Comparison of ENCODE assay signal across 9 mouse cellular contexts in genomic region chr19:57123503-57124137, GRCm38 (mm10).
DNase-seq lines count a peak whose midpoint lies in the region; ATAC-seq lines count a peak whose summit lies in the region.
"Had no signal": no experiment of that assay in that cellular context is flagged by ENCODE, and none has a peak within 500 bp of the region (broad histone marks: within the 10 kb centered on the region; RNA-seq: fewer than 3 reads in every experiment).

No protein-coding gene starts in this region.

- DNase-seq in retina, postnatal 1 day, result peak; percentile 30
- no peak for DNase-seq in retina, embryonic 14.5 days (ENCODE audit: low spot score)
- no peak for DNase-seq in urinary bladder, adult 2 months (ENCODE audit: low spot score)
- DNase-seq in right cerebral cortex, postnatal 36 days (ENCODE audit: low spot score in 2 of 2), result no peak

- H3K4me3 ChIP-seq in forebrain, embryonic 13.5 days, result no peak overlapping the region
- H3K4me3 ChIP-seq in hindbrain, embryonic 13.5 days, result no peak overlapping the region
- no peak overlapping the region for H3K4me3 ChIP-seq in limb, embryonic 15.5 days
- no peak overlapping the region for H3K4me3 ChIP-seq in neural tube, embryonic 14.5 days (ENCODE audit: low read depth, low read length)
- H3K4me3 ChIP-seq: midbrain, embryonic 12.5 days had no signal

- no peaks in the 10 kb centered on the region for H3K27me3 ChIP-seq in forebrain, embryonic 13.5 days
- no peaks in the 10 kb centered on the region for H3K27me3 ChIP-seq in hindbrain, embryonic 13.5 days
- no peaks in the 10 kb centered on the region for H3K27me3 ChIP-seq in limb, embryonic 15.5 days
- no peaks in the 10 kb centered on the region for H3K27me3 ChIP-seq in neural tube, embryonic 14.5 days (ENCODE audit: control insufficient read depth, insufficient read depth, low read length)
- H3K27me3 ChIP-seq: midbrain, embryonic 12.5 days had no signal

- peak; percentile 52; the same call in 1 of the 2 replicates for ATAC-seq in forebrain, embryonic 13.5 days
- ATAC-seq in hindbrain, embryonic 13.5 days (ENCODE audit: low FRiP score), result no peak
- no peak for ATAC-seq in limb, embryonic 15.5 days (ENCODE audit: insufficient number of reproducible peaks, low FRiP score, low TSS enrichment, low read depth)
- peak; percentile 57; the same call in 1 of the 2 replicates for ATAC-seq in neural tube, embryonic 14.5 days (ENCODE audit: low read depth)

- peak overlapping the region; percentile 35; the same call in 1 of the 2 replicates for H3K27ac ChIP-seq in forebrain, embryonic 13.5 days
- peak overlapping the region; percentile 55 for H3K27ac ChIP-seq in hindbrain, embryonic 13.5 days
- peak overlapping the region; percentile 67; the same call in 1 of the 2 replicates for H3K27ac ChIP-seq in limb, embryonic 15.5 days
- H3K27ac ChIP-seq in neural tube, embryonic 14.5 days (ENCODE audit: low read depth, low read length), result peak overlapping the region; percentile 24
- H3K27ac ChIP-seq: midbrain, embryonic 12.5 days had no signal

- H3K4me1 ChIP-seq in forebrain, embryonic 13.5 days, result peaks cover 19% of the 10 kb centered on the region
- H3K4me1 ChIP-seq in hindbrain, embryonic 13.5 days (replicated peaks), result peaks cover 21% of the 10 kb centered on the region
- peaks cover 36% of the 10 kb centered on the region for H3K4me1 ChIP-seq in limb, embryonic 15.5 days
- peaks cover 7% of the 10 kb centered on the region for H3K4me1 ChIP-seq in neural tube, embryonic 14.5 days (ENCODE audit: control insufficient read depth, insufficient read depth, low read length)

- H3K4me2 ChIP-seq in forebrain, embryonic 13.5 days, result no peak overlapping the region
- no peak overlapping the region for H3K4me2 ChIP-seq in hindbrain, embryonic 13.5 days
- H3K4me2 ChIP-seq in limb, embryonic 15.5 days, result no peak overlapping the region
- H3K4me2 ChIP-seq in neural tube, embryonic 14.5 days (ENCODE audit: low read depth, low read length), result no peak overlapping the region
- H3K4me2 ChIP-seq: midbrain, embryonic 12.5 days had no signal

- no peaks in the 10 kb centered on the region for H3K9me3 ChIP-seq in forebrain, embryonic 13.5 days (replicated peaks)
- H3K9me3 ChIP-seq in hindbrain, embryonic 13.5 days, result 0 out of 2 replicates have a peak, but pooled peaks cover 3% of the 10 kb centered on the region
- no peaks in the 10 kb centered on the region for H3K9me3 ChIP-seq in limb, embryonic 15.5 days
- no peaks in the 10 kb centered on the region for H3K9me3 ChIP-seq in neural tube, embryonic 14.5 days (ENCODE audit: control insufficient read depth, low read length)
- H3K9me3 ChIP-seq: midbrain, embryonic 12.5 days had no signal

- H3K36me3 ChIP-seq in forebrain, embryonic 13.5 days (ENCODE audit: poor library complexity, severe bottlenecking), result no peaks in the 10 kb centered on the region
- 0 out of 2 replicates have a peak, but pooled peaks cover 3% of the 10 kb centered on the region for H3K36me3 ChIP-seq in hindbrain, embryonic 13.5 days
- no peaks in the 10 kb centered on the region for H3K36me3 ChIP-seq in limb, embryonic 15.5 days
- no peaks in the 10 kb centered on the region for H3K36me3 ChIP-seq in neural tube, embryonic 14.5 days (ENCODE audit: control insufficient read depth, insufficient read depth, low read length)
- H3K36me3 ChIP-seq: midbrain, embryonic 12.5 days had no signal

- 70% methylated on average over 11 of the region's 11 CpGs for WGBS in forebrain, embryonic 13.5 days
- WGBS in hindbrain, embryonic 13.5 days, result 66% methylated on average over 11 of the region's 11 CpGs
- 37% methylated on average over 11 of the region's 11 CpGs for WGBS in limb, embryonic 15.5 days
- 54% methylated on average over 11 of the region's 11 CpGs for WGBS in neural tube, embryonic 14.5 days

- no peak overlapping the region for H3K9ac ChIP-seq in forebrain, embryonic 13.5 days
- H3K9ac ChIP-seq in hindbrain, embryonic 13.5 days, result no peak overlapping the region
- H3K9ac ChIP-seq in limb, embryonic 15.5 days, result no peak overlapping the region
- H3K9ac ChIP-seq in neural tube, embryonic 14.5 days (replicated peaks; ENCODE audit: low read depth, low read length), result no peak overlapping the region
- H3K9ac ChIP-seq: midbrain, embryonic 12.5 days had no signal

Comparison
In these comparisons a context has a peak if more than half of its experiments do, and no peak if none do; other contexts are left out.
1. ATAC-seq: peak in forebrain, embryonic 13.5 days (single experiment) and neural tube, embryonic 14.5 days (single experiment); none in hindbrain, embryonic 13.5 days (single experiment) and limb, embryonic 15.5 days (single experiment).
2. Peak in every context shown above with its lines, with median percentiles within 50 percentile points of each other: H3K27ac ChIP-seq.